Mouse (Mus musculus) embryonic facial prominence, embryonic 10.5 days (tissue): ENCODE measurements around the gene Gm10719. TPM values are rescaled to one million over a fixed set of nuclear protein-coding genes. Genes with fewer than 3 reads are reported as not detected.
A peak's percentile ranks its signal among the peaks of the same experiment; 100 is the strongest.
"Not testable (repeated sequence)": the region's sequence is repeated elsewhere in the genome, so short reads cannot be mapped to it uniquely, and the experiment has no call there.

Experiments
- DNase-seq: peaks from one replicate; pipeline ENCODE4 v3.0.0-alpha.2; 2017; ENCODE audit warnings: low spot score
- H3K27ac ChIP-seq: fragments of 300-500 bp; sonication (generic); replicated peaks from 2 replicates; pipeline ENCODE4 v1.5.1; 2016; ENCODE audit warnings: mild to moderate bottlenecking
- H3K27me3 ChIP-seq: fragments of 300-500 bp; sonication (generic); replicated peaks from 2 replicates; pipeline ENCODE4 v1.6.1; 2016; ENCODE audit warnings: low read depth, mild to moderate bottlenecking; ENCODE audit not compliant: poor library complexity, severe bottlenecking
- H3K36me3 ChIP-seq: fragments of 300-500 bp; sonication (generic); replicated peaks from 2 replicates; pipeline ENCODE4 v1.6.1; 2016; ENCODE audit warnings: mild to moderate bottlenecking, moderate library complexity
- H3K4me1 ChIP-seq: fragments of 300-500 bp; sonication (generic); 2 replicates; pipeline ENCODE4 v1.6.1; 2016
- H3K4me3 ChIP-seq: fragments of 300-500 bp; sonication (generic); 2 replicates; pipeline ENCODE4 v1.5.1; 2016; ENCODE audit warnings: mild to moderate bottlenecking, moderate library complexity
- H3K9me3 ChIP-seq: fragments of 300-500 bp; sonication (generic); 2 replicates; pipeline ENCODE4 v1.6.1; 2016; ENCODE audit warnings: mild to moderate bottlenecking
- WGBS: fragments of 180-500 bp; shearing (Covaris S2); methylation state at CpG from one replicate; pipeline ENCODE4 v1.1.7; 2016; 5-methylcytosine and 5-hydroxymethylcytosine counted together
- polyA plus RNA-seq: library from polyadenylated mRNA; unstranded; fragments of >200 nt; fragmentation: Nextera tagmentation; extraction: Ambion mirVana; gene quantifications from 2 replicates; pipeline ENCODE4 v1.2.1, GENCODE M21; 2016

Gene Gm10719
- polyA plus RNA-seq, 1 experiment from 2014 or later = not detected

- H3K9me3 ChIP-seq, H3K4me3 ChIP-seq, H3K4me1 ChIP-seq, H3K36me3 ChIP-seq, H3K27me3 ChIP-seq, H3K27ac ChIP-seq, DNase-seq: not testable (repeated sequence)
- 72% methylated on average over 6 of the region's 6 CpGs for WGBS
Observed at GRCm38 (mm10) chr9:3015896-3016295, 1.3 kb upstream of the Gm10719 start.

GRCm38 (mm10) chr9:3018944-3019343, 1.7 kb downstream of the Gm10719 start:
- not testable (repeated sequence) for H3K4me1 ChIP-seq, H3K4me3 ChIP-seq, H3K27ac ChIP-seq, H3K9me3 ChIP-seq, H3K36me3 ChIP-seq, DNase-seq, H3K27me3 ChIP-seq
- WGBS = 65% methylated on average over 9 of the region's 9 CpGs

GRCm38 (mm10) chr9:3019835-3020727, 2.9 kb downstream of the Gm10719 start:
- not testable (repeated sequence) for H3K9me3 ChIP-seq, H3K27ac ChIP-seq, H3K4me3 ChIP-seq, H3K36me3 ChIP-seq, H3K27me3 ChIP-seq, DNase-seq, H3K4me1 ChIP-seq
- WGBS = 76% methylated on average over 17 of the region's 19 CpGs

GRCm38 (mm10) chr9:3022316-3023008, 5.3 kb downstream of the Gm10719 start:
- DNase-seq, H3K27ac ChIP-seq, H3K9me3 ChIP-seq, H3K27me3 ChIP-seq, H3K4me1 ChIP-seq, H3K36me3 ChIP-seq, H3K4me3 ChIP-seq: not testable (repeated sequence)
- WGBS = 74% methylated on average over 11 of the region's 13 CpGs

GRCm38 (mm10) chr9:3023312-3023984, 6.2 kb downstream of the Gm10719 start, which contains the start of gene Gm10718:
Gene Gm10718 (plus strand): TSS chr9:3023547.
- not testable (repeated sequence) for H3K4me1 ChIP-seq, H3K36me3 ChIP-seq, H3K27me3 ChIP-seq, H3K27ac ChIP-seq, DNase-seq, H3K4me3 ChIP-seq, H3K9me3 ChIP-seq
- 78% methylated on average over 12 of the region's 13 CpGs for WGBS

- not testable (repeated sequence) for H3K27ac ChIP-seq, H3K4me1 ChIP-seq, H3K27me3 ChIP-seq, DNase-seq, H3K36me3 ChIP-seq, H3K9me3 ChIP-seq, H3K4me3 ChIP-seq
- WGBS = 77% methylated on average over 16 of the region's 16 CpGs
Observed at GRCm38 (mm10) chr9:3023985-3024648, 6.9 kb downstream of the Gm10719 start.

- not testable (repeated sequence) for H3K9me3 ChIP-seq, DNase-seq, H3K27me3 ChIP-seq, H3K27ac ChIP-seq, H3K4me1 ChIP-seq, H3K36me3 ChIP-seq, H3K4me3 ChIP-seq
- WGBS = 71% methylated on average over 12 of the region's 12 CpGs
Observed at GRCm38 (mm10) chr9:3024912-3025467, 7.8 kb downstream of the Gm10719 start, which contains the start of gene Gm10717. Gene Gm10717 (plus strand): TSS chr9:3025417.

- H3K9me3 ChIP-seq, H3K4me1 ChIP-seq, H3K27me3 ChIP-seq, H3K4me3 ChIP-seq, DNase-seq, H3K27ac ChIP-seq, H3K36me3 ChIP-seq: not testable (repeated sequence)
- WGBS = 73% methylated on average over 5 of the region's 6 CpGs
Observed at GRCm38 (mm10) chr9:3025653-3026052, 8.4 kb downstream of the Gm10719 start.

GRCm38 (mm10) chr9:3026136-3026535, 8.9 kb downstream of the Gm10719 start:
- H3K27ac ChIP-seq, DNase-seq, H3K4me3 ChIP-seq, H3K9me3 ChIP-seq, H3K4me1 ChIP-seq, H3K36me3 ChIP-seq, H3K27me3 ChIP-seq: not testable (repeated sequence)
- WGBS = 75% methylated on average over 5 of the region's 5 CpGs

- not testable (repeated sequence) for DNase-seq, H3K4me1 ChIP-seq, H3K27me3 ChIP-seq, H3K9me3 ChIP-seq, H3K27ac ChIP-seq, H3K4me3 ChIP-seq, H3K36me3 ChIP-seq
- WGBS = 69% methylated on average over 9 of the region's 9 CpGs
Observed at GRCm38 (mm10) chr9:3026741-3027140, 9.5 kb downstream of the Gm10719 start.

- DNase-seq = peak; percentile 25
- not testable (repeated sequence) for H3K4me1 ChIP-seq, H3K27me3 ChIP-seq, H3K4me3 ChIP-seq, H3K36me3 ChIP-seq, H3K9me3 ChIP-seq, H3K27ac ChIP-seq
- WGBS = 70% methylated on average over 9 of the region's 9 CpGs
Observed at GRCm38 (mm10) chr9:3027200-3027599, 10.0 kb downstream of the Gm10719 start.
